Mouse (Mus musculus) forebrain, embryonic 13.5 days (tissue): Measurements from ENCODE around the gene Cox16. TPM values are rescaled to one million over a fixed set of nuclear protein-coding genes. Genes with fewer than 3 reads are reported as not detected.
A peak's percentile ranks its signal among the peaks of the same experiment; 100 is the strongest.
"Not testable (repeated sequence)": the region's sequence is repeated elsewhere in the genome, so short reads cannot be mapped to it uniquely, and the experiment has no call there.

Experiments
- ATAC-seq: fragments of 200-750 bp; cut with Nextera tagmentation; 2 replicates; pipeline ENCODE4 v1.8.0; 2017
- H3K27ac ChIP-seq: fragments of 300-500 bp; sonication (generic); 2 replicates; pipeline ENCODE4 v1.5.1; 2015; ENCODE audit warnings: inconsistent platforms, mild to moderate bottlenecking, moderate library complexity
- H3K27me3 ChIP-seq: fragments of 300-500 bp; sonication (generic); 2 replicates; pipeline ENCODE4 v1.6.1; 2015; ENCODE audit warnings: mild to moderate bottlenecking, inconsistent platforms
- H3K36me3 ChIP-seq: fragments of 300-500 bp; sonication (generic); 2 replicates; pipeline ENCODE4 v1.6.1; 2015; ENCODE audit warnings: mild to moderate bottlenecking, inconsistent platforms; ENCODE audit not compliant: poor library complexity, severe bottlenecking
- H3K4me1 ChIP-seq: fragments of 300-500 bp; sonication (generic); 2 replicates; pipeline ENCODE4 v1.6.1; 2015; ENCODE audit warnings: inconsistent platforms
- H3K4me2 ChIP-seq: fragments of 300-500 bp; sonication (generic); 2 replicates; pipeline ENCODE4 v1.6.1; 2015; ENCODE audit warnings: inconsistent platforms, mild to moderate bottlenecking, moderate library complexity
- H3K4me3 ChIP-seq: fragments of 300-500 bp; sonication (generic); 2 replicates; pipeline ENCODE4 v1.5.1; 2015; ENCODE audit warnings: mild to moderate bottlenecking, inconsistent platforms
- H3K9ac ChIP-seq: fragments of 300-500 bp; sonication (generic); 2 replicates; pipeline ENCODE4 v1.6.1; 2015; ENCODE audit warnings: mild to moderate bottlenecking, inconsistent platforms
- H3K9me3 ChIP-seq: fragments of 300-500 bp; sonication (generic); replicated peaks from 2 replicates; pipeline ENCODE4 v1.6.1; 2016; ENCODE audit warnings: inconsistent platforms
- WGBS: fragments of 180-500 bp; shearing (Covaris S2); methylation state at CpG from one replicate; pipeline ENCODE4 v1.1.7; 2015; 5-methylcytosine and 5-hydroxymethylcytosine counted together
- polyA plus RNA-seq: library from polyadenylated mRNA; unstranded; fragments of >200 nt; fragmentation: Nextera tagmentation; extraction: Ambion mirVana; gene quantifications from 2 replicates; pipeline ENCODE4 v1.2.1, GENCODE M21; 2015

Cox16 gene
- polyA plus RNA-seq, 1 experiment from 2014 or later: 152 TPM

GRCm38 (mm10) chr12:81421846-81422245 lies 63.1 kb downstream of the Cox16 start, which contains the start of gene Adam4:
Gene Adam4 (minus strand): TSS chr12:81421946.
- peaks cover 25% of the 10 kb centered on the region for H3K36me3 ChIP-seq

GRCm38 (mm10) chr12:81413211-81413610 lies 71.7 kb downstream of the Cox16 start:
- no peak overlapping the region for H3K27ac ChIP-seq
- H3K9ac ChIP-seq: no peak overlapping the region
- H3K4me1 ChIP-seq: no peaks in the 10 kb centered on the region
- WGBS: 73% methylated on average over 3 of the region's 3 CpGs
- no peak overlapping the region for H3K4me3 ChIP-seq
- no peaks in the 10 kb centered on the region for H3K36me3 ChIP-seq
- no peak for ATAC-seq
- no peak overlapping the region for H3K4me2 ChIP-seq
- H3K27me3 ChIP-seq: no peaks in the 10 kb centered on the region
- H3K9me3 ChIP-seq: no peaks in the 10 kb centered on the region

More at GRCm38 (mm10) chr12:81421846-81422245, 63.1 kb downstream of the Cox16 start, which contains the start of gene Adam4:
- Histone ChIP-seq H3K4me1 (no peaks in the 10 kb centered on the region), H3K4me3 (no peak within 1 kb of the TSS), H3K4me2 (no peak within 1 kb of the TSS), H3K27me3 (no peaks in the 10 kb centered on the region), H3K9ac (no peak within 1 kb of the TSS), H3K27ac (no peak within 1 kb of the TSS), H3K9me3 (0 out of 2 replicates have a peak, but pooled peaks cover 8% of the 10 kb centered on the region)
- 94% methylated on average over 1 of the region's 1 CpGs for WGBS
- ATAC-seq: no peak

GRCm38 (mm10) chr12:81408966-81409365 lies 76.0 kb downstream of the Cox16 start:
- Histone ChIP-seq H3K9me3 (no peaks in the 10 kb centered on the region), H3K27ac (no peak overlapping the region), H3K4me3 (no peak overlapping the region), H3K4me1 (no peaks in the 10 kb centered on the region), H3K27me3 (no peaks in the 10 kb centered on the region), H3K36me3 (no peaks in the 10 kb centered on the region), H3K9ac (no peak overlapping the region), H3K4me2 (no peak overlapping the region)
- ATAC-seq: no peak
- WGBS: 92% methylated on average over 3 of the region's 3 CpGs

- no peaks in the 10 kb centered on the region for H3K9me3 ChIP-seq
- no peak overlapping the region for H3K4me3 ChIP-seq
- no peaks in the 10 kb centered on the region for H3K36me3 ChIP-seq
- H3K4me2 ChIP-seq: no peak overlapping the region
- no peak overlapping the region for H3K9ac ChIP-seq
- no peak overlapping the region for H3K27ac ChIP-seq
- no peaks in the 10 kb centered on the region for H3K27me3 ChIP-seq
- no peaks in the 10 kb centered on the region for H3K4me1 ChIP-seq
- 20% methylated on average over 1 of the region's 1 CpGs for WGBS
- ATAC-seq: peak; percentile 74
Measured at GRCm38 (mm10) chr12:81402187-81402586, 82.7 kb downstream of the Cox16 start.

- not testable (repeated sequence) for ATAC-seq, H3K27me3 ChIP-seq, H3K4me3 ChIP-seq, H3K9ac ChIP-seq, H3K4me1 ChIP-seq, H3K36me3 ChIP-seq, H3K9me3 ChIP-seq, H3K4me2 ChIP-seq, H3K27ac ChIP-seq
- 67% methylated on average over 1 of the region's 1 CpGs for WGBS
Measured at GRCm38 (mm10) chr12:81379364-81379763, 105.6 kb downstream of the Cox16 start, which contains the start of gene Gm4787. Gene Gm4787 (minus strand): TSS chr12:81379464.

- ATAC-seq: no peak
- Histone ChIP-seq H3K9me3 (no peaks in the 10 kb centered on the region), H3K27ac (no peak overlapping the region), H3K4me3 (peak overlapping the region; percentile 69; the same call in 1 of the 2 replicates), H3K36me3 (no peaks in the 10 kb centered on the region), H3K9ac (peak overlapping the region; percentile 82; the same call in 1 of the 2 replicates), H3K4me1 (peaks cover 17% of the 10 kb centered on the region; the same call in 1 of the 2 replicates), H3K27me3 (peaks cover 22% of the 10 kb centered on the region), H3K4me2 (peak overlapping the region; percentile 98)
- 71% methylated on average over 5 of the region's 5 CpGs for WGBS
Measured at GRCm38 (mm10) chr12:81333841-81334240, 151.1 kb downstream of the Cox16 start.

- H3K36me3 ChIP-seq: no peaks in the 10 kb centered on the region
- H3K27me3 ChIP-seq: peaks cover 22% of the 10 kb centered on the region
- under 1% methylated on average over 37 of the region's 47 CpGs for WGBS
- peak within 1 kb of the TSS; percentile 82 for H3K9ac ChIP-seq
- peak within 1 kb of the TSS; percentile 69 for H3K4me3 ChIP-seq
- ATAC-seq: peak; percentile 76
- peak within 1 kb of the TSS; percentile 98 for H3K4me2 ChIP-seq
- peak within 1 kb of the TSS; percentile 70 for H3K27ac ChIP-seq
- H3K4me1 ChIP-seq: peaks cover 17% of the 10 kb centered on the region; the same call in 1 of the 2 replicates
- no peaks in the 10 kb centered on the region for H3K9me3 ChIP-seq
Measured at GRCm38 (mm10) chr12:81332875-81333421, 152.0 kb downstream of the Cox16 start, which contains the start of gene Slc8a3. Gene Slc8a3 (minus strand): TSS chr12:81333180.

- Histone ChIP-seq H3K4me1 (peaks cover 17% of the 10 kb centered on the region; the same call in 1 of the 2 replicates), H3K4me3 (peak overlapping the region; percentile 69), H3K36me3 (no peaks in the 10 kb centered on the region), H3K4me2 (peak overlapping the region; percentile 98), H3K9me3 (no peaks in the 10 kb centered on the region), H3K9ac (peak overlapping the region; percentile 82), H3K27me3 (peaks cover 22% of the 10 kb centered on the region), H3K27ac (peak overlapping the region; percentile 70)
- peak; percentile 80 for ATAC-seq
- WGBS: under 1% methylated on average over 48 of the region's 54 CpGs
Measured at GRCm38 (mm10) chr12:81331937-81332874, 152.7 kb downstream of the Cox16 start.

GRCm38 (mm10) chr12:81331046-81331638 lies 153.8 kb downstream of the Cox16 start:
- Histone ChIP-seq H3K36me3 (no peaks in the 10 kb centered on the region), H3K4me2 (peak overlapping the region; percentile 98), H3K9ac (peak overlapping the region; percentile 82; the same call in 1 of the 2 replicates), H3K9me3 (no peaks in the 10 kb centered on the region), H3K27me3 (peaks cover 22% of the 10 kb centered on the region), H3K4me3 (peak overlapping the region; percentile 69), H3K27ac (no peak overlapping the region), H3K4me1 (peaks cover 17% of the 10 kb centered on the region; the same call in 1 of the 2 replicates)
- 40% methylated on average over 5 of the region's 5 CpGs for WGBS
- no peak for ATAC-seq

GRCm38 (mm10) chr12:81324991-81325390 lies 159.9 kb downstream of the Cox16 start:
- no peak for ATAC-seq
- H3K4me2 ChIP-seq: no peak overlapping the region
- no peak overlapping the region for H3K4me3 ChIP-seq
- H3K9ac ChIP-seq: no peak overlapping the region
- H3K27me3 ChIP-seq: no peaks in the 10 kb centered on the region
- H3K4me1 ChIP-seq: 0 out of 2 replicates have a peak, but pooled peaks cover 6% of the 10 kb centered on the region
- no peak overlapping the region for H3K27ac ChIP-seq
- WGBS: 83% methylated on average over 3 of the region's 3 CpGs
- H3K9me3 ChIP-seq: no peaks in the 10 kb centered on the region; the same call in 1 of the 2 replicates
- H3K36me3 ChIP-seq: no peaks in the 10 kb centered on the region

GRCm38 (mm10) chr12:81324116-81324515 lies 160.8 kb downstream of the Cox16 start:
- Histone ChIP-seq H3K27ac (no peak overlapping the region), H3K9me3 (no peaks in the 10 kb centered on the region; the same call in 1 of the 2 replicates), H3K4me1 (0 out of 2 replicates have a peak, but pooled peaks cover 6% of the 10 kb centered on the region), H3K27me3 (no peaks in the 10 kb centered on the region), H3K4me2 (no peak overlapping the region), H3K9ac (no peak overlapping the region), H3K4me3 (no peak overlapping the region), H3K36me3 (no peaks in the 10 kb centered on the region)
- WGBS: 93% methylated on average over 3 of the region's 3 CpGs
- ATAC-seq: no peak
